Mouse (Mus musculus): Measurements from ENCODE around the gene Speer4d. TPM values are rescaled to one million over a fixed set of nuclear protein-coding genes. Genes with fewer than 3 reads are reported as not detected.
"Not testable (repeated sequence)": the region's sequence is repeated elsewhere in the genome, so short reads cannot be mapped to it uniquely, and the experiment has no call there.

Speer4d gene
- total RNA-seq, 2 experiments from 2014 or later = not detected

DNA sequence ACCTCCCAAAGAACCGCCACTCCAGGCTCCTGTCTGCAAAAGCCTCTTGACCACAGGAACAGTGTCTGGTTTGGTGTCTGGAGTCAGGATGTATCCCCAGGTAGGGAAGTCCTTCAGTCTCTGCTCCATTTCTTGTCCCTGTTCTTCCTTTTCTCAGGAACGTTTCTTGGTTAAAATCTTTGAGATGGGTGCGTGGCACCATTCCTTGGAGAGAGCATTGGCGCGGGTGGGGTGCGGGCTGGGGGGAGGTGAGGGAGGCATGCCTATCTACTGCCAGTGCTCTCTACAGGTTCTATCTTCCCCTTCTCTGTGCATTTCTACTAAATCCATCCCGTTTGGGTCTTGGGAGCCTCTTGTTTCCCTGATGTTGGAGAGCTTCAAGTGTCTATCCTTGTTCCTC lies 45.0 kb downstream of the Speer4d start:
- not testable (repeated sequence) for DNase-seq (ENCODE audit: low spot score in 2 of 2)

DNA sequence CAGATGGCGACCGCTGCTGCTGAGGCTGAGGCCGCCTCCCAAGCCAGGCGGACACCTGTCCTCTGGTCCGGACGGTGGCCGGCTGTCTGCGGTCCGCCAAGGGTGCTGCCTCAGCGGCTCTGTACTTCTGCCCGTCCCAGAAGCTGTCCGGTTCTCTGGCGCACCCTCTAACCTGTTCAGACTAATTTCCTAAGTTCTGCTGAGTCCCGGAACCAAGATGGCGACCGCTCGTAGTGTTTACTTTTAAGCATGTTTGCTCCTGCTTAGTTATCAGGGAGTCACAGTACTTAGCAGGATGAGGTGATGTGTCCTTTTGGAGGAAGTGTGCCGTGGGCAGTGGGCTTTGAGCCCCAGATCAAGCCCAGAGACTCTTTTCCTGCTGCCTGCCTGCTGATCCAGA lies 51.9 kb downstream of the Speer4d start:
- DNase-seq (ENCODE audit: low spot score in 2 of 2) = not testable (repeated sequence)

Other genes starting within 250 kb of the Speer4d start
- gene Gm21149, start 142.5 kb upstream of the Speer4d start, total RNA-seq (2021) = not detected
- gene Gm21190, start 89.8 kb upstream of the Speer4d start, total RNA-seq (2021) = not detected
- not detected for gene Gm21083, start 41.7 kb upstream of the Speer4d start, total RNA-seq (2021)
- gene 4930572O03Rik, start 38.0 kb downstream of the Speer4d start, total RNA-seq (2021) = not detected
- not detected for gene Speer4c, start 95.2 kb downstream of the Speer4d start, total RNA-seq (2021)